Mouse (Mus musculus) activated CD4-positive, CD25-positive, alpha-beta regulatory T cell, adult 9 weeks (primary cell): ENCODE measurements around the gene Col10a1. TPM values are rescaled to one million over a fixed set of nuclear protein-coding genes. Genes with fewer than 3 reads are reported as not detected.

Experiments used
- polyA plus RNA-seq: library from polyadenylated mRNA; unstranded; fragments of 100-300 nt; shearing (Covaris generic); gene quantifications from one replicate; pipeline ENCODE4 v1.2.1, GENCODE M21; 2017

The Col10a1 gene
- polyA plus RNA-seq = 1.3 TPM

GRCm38 (mm10) chr10:34389681-34390080, at the start of gene Col10a1:
TSS of gene Col10a1 (plus strand) at chr10:34389981.

DNA sequence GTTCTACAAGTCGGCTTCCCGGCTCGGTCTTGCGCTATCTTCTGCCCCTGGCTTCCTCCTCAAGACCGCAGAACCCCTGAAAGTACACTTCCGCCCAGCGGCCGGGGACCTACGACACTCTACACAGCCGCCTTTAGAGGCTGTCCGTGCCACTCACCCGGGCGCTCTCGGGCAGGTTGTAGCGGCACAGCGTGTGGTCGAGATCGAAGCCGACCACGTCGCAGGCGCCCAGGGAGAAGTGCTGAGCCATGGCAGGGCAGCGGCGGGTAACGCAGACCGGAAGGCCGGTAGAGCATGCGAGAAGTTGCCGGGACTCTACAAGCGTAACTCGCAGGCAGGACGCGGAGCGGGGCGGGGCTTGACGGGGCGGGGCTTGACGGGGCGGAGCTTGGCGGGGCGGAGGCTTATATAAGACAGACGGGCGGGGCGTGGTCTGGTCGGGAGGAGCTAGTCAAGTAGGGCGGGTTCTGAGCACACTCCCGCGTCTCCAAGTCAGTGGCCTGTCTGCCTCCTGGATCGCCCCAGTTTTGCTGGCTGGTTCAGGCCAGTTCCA, 28.5 kb downstream of the Col10a1 start, which contains the start of gene Nt5dc1:
Nt5dc1 (minus strand) TSS at position 349 of the 553 bp plus-strand sequence.

Other genes with a start within 250 kb of the Col10a1 start
- gene Dse, start 182.3 kb upstream of the Col10a1 start, polyA plus RNA-seq = 4.0 TPM
- gene Tspyl1, start 107.8 kb upstream of the Col10a1 start, polyA plus RNA-seq = 77.9 TPM
- gene Tspyl4, start 92.5 kb upstream of the Col10a1 start, polyA plus RNA-seq = 13.3 TPM
- 68.8 TPM for gene Nt5dc1, start 28.6 kb downstream of the Col10a1 start, polyA plus RNA-seq
- not detected for gene Frk, start 93.4 kb downstream of the Col10a1 start, polyA plus RNA-seq